Mouse (Mus musculus) embryonic stem cell, embryonic (primary cell): ENCODE measurements around the gene Lsm14b.

Experiments
- CTCF ChIA-PET, 4 experiments: fragments of 300-600 bp in 2 of 4; fragments of 350-600 bp in 2 of 4; sonication (Branson Sonifier 250); formaldehyde crosslinking; loops; one replicate each; lab custom pipeline; 2022; ENCODE audit warnings: inconsistent platforms in 2 of 4; lab: Charles Lee
- POLR2A ChIA-PET, 4 experiments: fragments of 300-600 bp in 2 of 4; fragments of 350-600 bp in 2 of 4; sonication (Branson Sonifier 250); formaldehyde crosslinking; loops; one replicate each; lab custom pipeline; 2022; ENCODE audit warnings: antibody characterized with exemption in 4 of 4, inconsistent platforms in 1 of 4; lab: Charles Lee

Gene Lsm14b

GRCm38 (mm10) chr2:180069770-180070480 lies 45.1 kb downstream of the Lsm14b start:
- CTCF ChIA-PET, result interaction anchor here (0.6 to 2.2 kb wide), 14 partner anchors 10 to 219 kb away, joined by 3 to 14 read pairs (median 4); partner anchors contain the start of genes Hrh3 (in 1 of the 4), Psma7 (in 1 of the 4), Rbbp8nl (in 1 of the 4) and Ss18l1 (in 1 of the 4)
- POLR2A ChIA-PET, result interaction anchor here (0.5 to 5.0 kb wide), 58 partner anchors 9 to 762 kb away, joined by 3 to 62 read pairs (median 4); partner anchors contain the start of genes Psma7 (in 3 of the 4), Ss18l1 (in 3 of the 4), Hrh3 (in 2 of the 4) and Lsm14b (in 2 of the 4)

DNA sequence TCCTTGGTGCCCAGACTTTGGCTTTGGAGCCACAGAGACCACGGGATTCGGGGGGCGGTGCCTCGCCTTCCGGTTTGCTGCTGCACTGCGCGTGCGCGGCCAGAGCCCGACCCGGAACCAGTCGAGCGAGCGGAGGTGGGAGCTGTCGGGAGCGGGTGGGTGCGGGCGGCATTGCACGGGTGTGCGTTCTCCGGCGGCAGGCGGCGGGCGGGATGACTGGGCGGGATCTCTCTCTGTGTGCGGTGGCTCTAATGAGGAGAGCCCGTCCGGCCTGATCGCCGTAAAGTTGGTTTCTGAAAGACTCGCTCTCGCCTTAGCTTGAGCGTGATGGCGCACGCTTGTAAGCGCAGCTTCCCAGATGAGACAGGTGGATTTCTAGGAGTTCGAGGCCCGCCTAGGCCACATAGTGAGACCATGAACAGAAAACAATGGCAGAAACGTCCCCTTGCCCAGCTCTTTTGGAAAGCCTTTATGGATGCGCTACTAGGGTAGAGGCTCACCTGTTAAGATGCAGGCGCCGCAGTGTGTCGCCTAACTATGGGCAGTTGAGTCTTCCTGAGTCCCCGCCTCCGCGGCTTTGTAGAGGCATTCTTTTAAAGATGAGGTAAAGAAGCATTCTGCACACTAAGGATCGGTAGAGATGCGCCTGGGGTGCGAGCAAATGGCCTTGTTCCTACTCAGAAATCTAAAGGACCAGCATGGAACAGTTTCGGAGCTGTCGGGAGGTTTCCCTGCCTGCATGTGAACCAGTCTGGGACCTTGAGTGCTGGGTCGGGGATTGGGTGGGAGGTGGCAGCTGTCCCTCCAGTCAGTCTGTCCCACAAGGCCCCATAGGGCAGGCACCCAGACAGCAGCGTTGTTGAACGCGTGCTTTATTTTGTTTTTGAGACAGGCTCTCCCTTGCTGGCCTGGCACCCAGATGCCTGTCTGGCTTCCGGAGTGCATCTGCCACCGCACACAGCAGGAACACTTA lies 46.0 kb downstream of the Lsm14b start, which contains the start of gene Mtg2:
TSS of gene Mtg2 (plus strand) at position 108 of the 973 bp plus-strand sequence.
- CTCF ChIA-PET, result interaction anchor here (0.5 to 2.2 kb wide), 14 partner anchors 10 to 218 kb away, joined by 3 to 14 read pairs (median 4); partner anchors contain the start of genes Hrh3 (in 1 of the 4), Psma7 (in 1 of the 4), Rbbp8nl (in 1 of the 4) and Ss18l1 (in 1 of the 4)
- POLR2A ChIA-PET, result interaction anchor here (0.5 to 5.0 kb wide), 59 partner anchors 8 to 762 kb away, joined by 3 to 62 read pairs (median 4); partner anchors contain the start of genes Lsm14b (in 3 of the 4), Psma7 (in 3 of the 4), Ss18l1 (in 3 of the 4) and Hrh3 (in 2 of the 4)

DNA sequence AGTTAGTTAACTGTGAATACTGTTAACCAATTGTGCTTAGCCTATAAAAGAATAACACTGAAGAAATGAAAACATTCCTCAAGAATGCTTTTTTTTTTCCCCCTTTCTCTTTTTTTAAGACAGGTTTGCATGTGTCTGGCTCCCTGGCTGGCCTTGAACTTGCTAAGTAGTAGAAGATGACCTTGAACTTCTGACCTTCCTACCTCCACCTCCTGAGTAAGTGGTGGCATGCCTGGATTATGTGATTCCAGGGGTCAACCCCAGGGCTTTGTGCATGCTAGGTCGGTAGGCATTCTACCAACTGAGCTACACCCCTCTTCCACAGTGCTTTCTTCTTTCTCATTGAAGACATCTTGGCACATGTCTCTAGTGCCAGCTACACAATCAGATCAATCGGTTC lies 46.9 kb downstream of the Lsm14b start:
- POLR2A ChIA-PET, result interaction anchor here (0.5 to 5.0 kb wide), 15 partner anchors 10 to 186 kb away, joined by 3 to 62 read pairs (median 7); partner anchors contain the start of genes Lsm14b (in 1 of the 4), Psma7 (in 1 of the 4) and Ss18l1 (in 1 of the 4)
- CTCF ChIA-PET, result interaction anchor here in 2 of 4 experiments (1.5 to 2.2 kb wide), 4 partner anchors 9 to 33 kb away, joined by 5 to 12 read pairs (median 6); partner anchors contain the start of gene Hrh3 (in 1 of the 2)

- CTCF ChIA-PET, result interaction anchor here in 1 of 4 experiments (0.6 kb wide), 1 partner anchor 1223 kb away, joined by 3 read pairs; no protein-coding TSS in a partner anchor
- POLR2A ChIA-PET, result interaction anchor here in 1 of 4 experiments (0.7 kb wide), 1 partner anchor 185 kb away, joined by 4 read pairs; no protein-coding TSS in a partner anchor
Observed at GRCm38 (mm10) chr2:180072886-180073285, 48.1 kb downstream of the Lsm14b start.

DNA sequence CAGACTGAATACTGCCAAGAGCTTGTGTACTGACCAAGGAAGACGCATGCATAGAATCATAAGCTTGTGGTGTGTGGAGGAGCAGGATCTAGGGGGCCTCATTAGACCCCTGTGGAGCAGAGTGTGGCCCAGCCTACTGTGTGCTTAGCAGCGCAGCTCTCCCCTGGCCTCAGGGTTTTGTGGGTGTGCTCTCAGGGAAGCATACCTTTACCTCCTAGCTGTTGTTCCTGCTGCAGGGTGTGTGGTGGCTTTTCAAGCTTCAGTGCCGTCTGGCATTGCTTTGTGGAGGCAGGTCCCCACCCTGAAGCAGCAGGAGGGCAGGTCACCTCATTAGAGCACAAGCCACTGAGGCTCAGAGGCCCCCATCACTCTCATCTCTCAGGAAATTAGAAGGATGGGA lies 52.8 kb downstream of the Lsm14b start:
- ChIA-PET CTCF (interaction anchor here in 3 of 4 experiments (0.6 to 4.4 kb wide), 7 partner anchors 8 to 797 kb away, joined by 3 to 21 read pairs (median 5); no protein-coding TSS in a partner anchor), POLR2A (interaction anchor here (0.5 to 3.3 kb wide), 32 partner anchors 9 to 198 kb away, joined by 3 to 22 read pairs (median 4); partner anchors contain the start of genes Rps21 (in 2 of the 4), Hrh3 (in 1 of the 4), Lsm14b (in 1 of the 4) and Osbpl2 (in 1 of the 4))

DNA sequence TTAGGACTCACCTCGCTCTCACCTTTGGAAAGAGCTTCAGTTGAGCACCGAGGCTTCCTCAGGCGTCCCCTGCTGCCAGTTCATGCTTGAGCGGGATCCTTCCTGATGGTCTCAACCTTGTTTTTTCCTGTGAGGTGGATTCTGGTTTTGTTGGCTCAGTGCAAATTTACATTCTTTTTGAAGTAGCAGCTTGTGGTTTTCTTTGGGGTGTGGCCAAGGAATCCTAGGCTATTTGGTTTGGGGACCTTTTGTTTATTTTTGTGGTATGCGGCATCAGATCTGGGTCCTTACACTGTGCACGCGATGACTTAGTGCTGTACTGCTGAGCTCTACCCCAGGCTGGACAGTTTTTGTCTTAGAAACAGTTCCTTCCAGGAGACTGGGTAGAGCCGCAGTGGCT lies 55.9 kb downstream of the Lsm14b start:
- CTCF ChIA-PET, result interaction anchor here in 3 of 4 experiments (0.6 to 2.4 kb wide), 8 partner anchors 10 to 195 kb away, joined by 3 to 12 read pairs (median 6); partner anchors contain the start of genes Mtg2 (in 2 of the 3), Psma7 (in 1 of the 3) and Ss18l1 (in 1 of the 3)
- POLR2A ChIA-PET, result interaction anchor here (0.5 to 9.3 kb wide), 20 partner anchors 10 to 195 kb away, joined by 3 to 62 read pairs (median 3); partner anchors contain the start of genes Mtg2 (in 4 of the 4), Osbpl2 (in 2 of the 4), Hrh3 (in 1 of the 4) and Lsm14b (in 1 of the 4)

- POLR2A ChIA-PET, result interaction anchor here in 2 of 4 experiments (0.5 to 9.3 kb wide), 8 partner anchors 12 to 95 kb away, joined by 3 to 62 read pairs (median 4); partner anchors contain the start of genes Mtg2 (in 2 of the 2) and Osbpl2 (in 2 of the 2)
Observed at GRCm38 (mm10) chr2:180083063-180083462, 58.3 kb downstream of the Lsm14b start.

DNA sequence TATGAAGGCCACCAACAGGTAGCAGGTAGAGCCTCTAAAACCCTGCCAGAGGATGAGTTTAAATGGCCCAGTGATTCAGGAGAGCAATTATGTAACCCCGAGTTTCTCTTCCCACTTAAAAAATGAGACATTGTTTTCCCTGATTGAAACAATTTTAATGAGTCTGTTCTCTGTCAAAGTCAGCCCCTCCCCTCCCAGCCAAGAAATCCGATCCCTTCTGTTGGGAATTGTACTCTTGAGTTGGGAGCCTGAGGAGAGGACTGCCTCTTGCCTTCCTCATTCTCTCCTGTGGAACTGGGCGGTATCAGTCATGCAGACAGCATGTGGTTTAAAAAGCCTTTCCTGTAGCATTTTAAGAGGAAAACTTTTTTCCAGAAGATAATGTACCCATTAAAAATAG lies 59.8 kb downstream of the Lsm14b start:
- POLR2A ChIA-PET, result interaction anchor here in 2 of 4 experiments (1.1 to 9.3 kb wide), 11 partner anchors 7 to 151 kb away, joined by 3 to 62 read pairs (median 3); partner anchors contain the start of genes Mtg2 (in 2 of the 2), Osbpl2 (in 2 of the 2) and Hrh3 (in 1 of the 2)

More at GRCm38 (mm10) chr2:180083063-180083462, 58.3 kb downstream of the Lsm14b start:
- CTCF ChIA-PET, result interaction anchor here in 2 of 4 experiments (0.8 to 2.5 kb wide), 3 partner anchors 18 to 32 kb away, joined by 4 to 5 read pairs (median 4); no protein-coding TSS in a partner anchor

More for the DNA sequence above, 59.8 kb downstream of the Lsm14b start:
- CTCF ChIA-PET, result interaction anchor here in 2 of 4 experiments (1.1 to 4.8 kb wide), 3 partner anchors 17 to 33 kb away, joined by 3 to 22 read pairs (median 5); no protein-coding TSS in a partner anchor
